Mouse (Mus musculus) lung, adult 2 months (tissue): ENCODE results near the gene Rpl23a. TPM values are rescaled to one million over a fixed set of nuclear protein-coding genes. Genes with fewer than 3 reads are reported as not detected.
A peak's percentile ranks its signal among the peaks of the same experiment; 100 is the strongest.
"Not testable (repeated sequence)": the region's sequence is repeated elsewhere in the genome, so short reads cannot be mapped to it uniquely, and the experiment has no call there.

Experiments used
- DNase-seq: peaks from one replicate; pipeline ENCODE4 v3.0.0; 2022
- H3K4me1 ChIP-seq: fragments of 200-500 bp; 2 replicates; pipeline ENCODE4 v1.6.1; 2011; ENCODE audit warnings: low read length; ENCODE audit not compliant: control insufficient read depth, insufficient read depth
- H3K4me3 ChIP-seq: fragments of 200-500 bp; replicated peaks from 2 replicates; pipeline ENCODE3; 2011; ENCODE audit warnings: low read depth, mild to moderate bottlenecking, control low read depth, low read length; ENCODE audit errors: extremely low read depth
- CTCF ChIP-seq: fragments of 200-500 bp; IDR thresholded peaks from 2 replicates; pipeline ENCODE4 v1.5.1; 2011; ENCODE audit warnings: mild to moderate bottlenecking, low read length, control low read depth; ENCODE audit not compliant: insufficient read depth
- POLR2A ChIP-seq: fragments of 200-500 bp; IDR thresholded peaks from 2 replicates; pipeline ENCODE4 v1.6.1; 2011; ENCODE audit warnings: low read depth, mild to moderate bottlenecking, control low read depth, low read length, borderline replicate concordance; ENCODE audit errors: extremely low read depth
- WGBS: fragments of 180-500 bp; shearing (Covaris S2); methylation state at CpG from one replicate; pipeline ENCODE4 v1.1.7; 2018; 5-methylcytosine and 5-hydroxymethylcytosine counted together
- polyA plus RNA-seq: library from polyadenylated mRNA; depleted of rRNA; stranded (reverse); fragments of >200 nt; gene quantifications from 2 replicates; pipeline ENCODE4 v1.2.3, GENCODE M21; 2012

Rpl23a gene
- polyA plus RNA-seq, 1 experiment = 212 TPM

DNA sequence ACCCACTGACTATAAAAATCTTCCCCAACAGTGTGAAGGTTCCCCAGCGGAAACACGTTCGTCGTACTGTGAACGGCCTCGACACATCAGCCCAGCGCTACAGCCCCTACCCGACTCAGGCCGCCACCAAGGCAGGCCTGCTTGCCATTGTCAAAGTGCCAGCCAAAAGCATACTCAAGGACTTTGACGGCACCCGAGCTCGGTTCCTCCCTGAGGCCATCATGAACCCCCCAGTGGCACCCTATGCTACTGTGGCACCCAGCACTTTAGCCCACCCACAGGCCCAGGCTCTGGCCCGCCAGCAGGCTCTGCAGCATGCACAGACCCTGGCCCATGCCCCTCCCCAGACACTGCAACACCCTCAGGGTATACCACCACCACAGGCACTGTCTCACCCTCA lies 29.6 kb downstream of the Rpl23a start:
- Histone ChIP-seq H3K4me1 (peaks cover 13% of the 10 kb centered on the region; the same call in 1 of the 2 replicates), H3K4me3 (no peak overlapping the region)
- 75% methylated on average over 13 of the region's 13 CpGs for WGBS
- TF ChIP-seq POLR2A (no peak), CTCF (no peak)
- no peak for DNase-seq

GRCm38 (mm10) chr11:78152299-78153231 lies 30.8 kb downstream of the Rpl23a start:
- TF ChIP-seq POLR2A = no peak
- TF ChIP-seq CTCF = no peak
- DNase-seq = no peak
- Histone ChIP-seq H3K4me3 (no peak overlapping the region), H3K4me1 (peaks cover 13% of the 10 kb centered on the region; the same call in 1 of the 2 replicates)
- WGBS = 28% methylated on average over 9 of the region's 9 CpGs

DNA sequence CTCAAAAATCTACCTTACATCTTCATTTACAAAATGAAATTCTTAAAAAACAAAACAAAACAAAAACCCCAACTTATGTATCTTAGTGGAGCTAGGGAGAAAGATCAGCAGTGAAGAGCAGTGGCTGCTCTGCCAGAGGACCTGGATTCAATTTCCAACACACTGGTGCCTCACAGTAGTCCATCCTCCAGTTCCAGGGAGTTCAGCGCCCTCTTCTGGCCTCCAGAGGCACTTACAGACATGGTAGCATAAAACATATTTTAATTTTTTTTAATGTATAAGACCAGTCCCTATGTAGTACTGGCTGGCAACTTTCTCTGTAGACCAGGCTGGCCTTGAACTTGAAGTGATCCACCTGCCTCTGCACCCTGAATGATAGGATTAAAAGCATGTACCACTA lies 32.2 kb downstream of the Rpl23a start:
- DNase-seq = no peak
- TF ChIP-seq CTCF (peak; percentile 55; the same call in 1 of the 2 replicates), POLR2A (no peak)
- WGBS = 50% methylated on average over 1 of the region's 1 CpGs
- Histone ChIP-seq H3K4me3 (no peak overlapping the region), H3K4me1 (peaks cover 13% of the 10 kb centered on the region; the same call in 1 of the 2 replicates)

DNA sequence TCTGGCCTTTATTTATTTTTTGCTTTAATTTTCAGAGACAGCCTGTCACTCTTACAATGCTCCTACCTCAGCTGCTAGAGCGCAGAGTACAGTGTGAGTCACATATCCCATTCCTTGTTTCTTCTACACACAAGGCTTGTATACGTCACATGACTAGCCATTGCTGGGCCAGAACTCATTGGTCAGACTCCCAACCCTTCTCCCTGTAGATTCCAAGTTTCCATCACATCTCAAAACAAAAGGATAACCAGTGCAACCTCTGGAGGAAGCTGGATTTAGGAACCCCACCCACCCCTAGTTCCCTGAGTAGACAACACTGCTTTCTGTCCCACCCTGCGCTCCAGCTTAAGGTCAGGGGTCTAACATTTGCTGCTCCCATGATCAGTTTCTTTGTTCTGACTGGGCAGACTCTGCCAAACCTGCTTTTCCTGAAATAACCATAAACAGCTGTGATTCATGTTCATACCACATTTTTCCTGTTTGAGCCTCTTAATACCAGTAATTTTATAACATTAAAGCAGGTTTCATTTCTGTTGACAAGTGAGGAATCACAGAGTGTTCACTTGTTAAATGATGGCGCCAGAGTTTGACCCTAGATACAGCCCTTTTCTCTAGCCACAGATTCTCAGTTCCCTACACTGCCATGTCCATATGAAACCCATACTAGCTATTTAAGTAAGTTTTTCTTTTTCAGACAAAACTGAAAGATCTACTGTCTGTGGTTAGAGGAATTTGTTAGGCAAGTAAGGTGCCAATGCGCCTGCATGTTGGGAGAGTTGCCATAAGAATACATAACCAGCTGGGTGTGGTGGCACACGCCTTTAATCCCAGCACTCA lies 36.5 kb downstream of the Rpl23a start:
- 70% methylated on average over 6 of the region's 6 CpGs for WGBS
- no peak for DNase-seq
- Histone ChIP-seq H3K4me1 (0 out of 2 replicates have a peak, but pooled peaks cover under 1% of the 10 kb centered on the region), H3K4me3 (no peak overlapping the region)
- no peak for TF ChIP-seq CTCF
- no peak for TF ChIP-seq POLR2A

DNA sequence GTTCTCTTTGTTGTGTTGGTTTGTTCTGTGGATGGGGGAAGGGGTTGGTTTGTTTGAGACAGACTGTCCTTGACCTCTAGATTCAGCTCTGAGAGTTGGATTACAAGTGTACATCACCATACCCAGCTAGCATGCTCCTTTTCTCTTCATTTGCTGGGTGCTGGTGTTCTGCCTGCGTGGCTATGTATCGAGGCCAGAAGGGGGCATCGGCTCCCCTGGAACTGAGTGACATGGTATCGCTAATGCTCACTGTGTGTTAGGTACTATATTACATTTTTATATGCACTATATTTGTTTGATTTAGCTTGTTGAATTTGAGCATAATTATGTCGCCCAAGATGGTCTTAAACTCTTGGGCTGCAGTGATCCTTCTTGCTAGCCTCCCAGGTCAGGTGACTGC lies 37.2 kb downstream of the Rpl23a start:
- TF ChIP-seq POLR2A = no peak
- TF ChIP-seq CTCF = 0 out of 2 replicates have a peak, but pooled peaks have one; percentile 17
- DNase-seq = no peak

GRCm38 (mm10) chr11:78143520-78143919 lies 39.9 kb downstream of the Rpl23a start:
- H3K4me1 ChIP-seq = no peaks in the 10 kb centered on the region

More for the DNA sequence above, 37.2 kb downstream of the Rpl23a start:
- Histone ChIP-seq H3K4me1 (no peaks in the 10 kb centered on the region), H3K4me3 (no peak overlapping the region)
- 88% methylated on average over 5 of the region's 5 CpGs for WGBS

DNA sequence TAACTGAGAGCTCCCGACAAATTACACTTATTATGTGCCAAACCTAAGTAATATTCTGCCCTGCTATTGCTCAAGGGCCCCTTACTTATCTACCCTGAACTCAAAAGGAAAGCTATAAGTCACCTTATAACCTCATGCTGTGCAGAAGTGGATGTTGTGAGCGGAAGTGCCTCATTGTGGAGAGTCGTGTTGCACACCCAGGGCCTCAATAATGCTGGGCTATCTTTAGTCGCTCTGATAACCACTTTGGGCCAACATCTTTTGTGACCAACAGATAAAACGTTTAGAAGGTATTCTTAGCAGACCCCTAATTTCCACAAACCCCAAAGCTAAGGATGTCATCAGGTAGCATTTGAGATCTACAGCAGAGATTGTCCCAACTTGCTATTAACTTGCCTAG lies 42.7 kb downstream of the Rpl23a start:
- 69% methylated on average over 5 of the region's 5 CpGs for WGBS
- TF ChIP-seq CTCF (no peak), POLR2A (no peak)
- no peak for DNase-seq
- peaks cover 2% of the 10 kb centered on the region; the same call in 1 of the 2 replicates for H3K4me1 ChIP-seq
- no peak overlapping the region for H3K4me3 ChIP-seq

More at GRCm38 (mm10) chr11:78143520-78143919, 39.9 kb downstream of the Rpl23a start:
- no peak for TF ChIP-seq CTCF
- no peak for TF ChIP-seq POLR2A
- DNase-seq = no peak
- no peak overlapping the region for H3K4me3 ChIP-seq
- 93% methylated on average over 2 of the region's 2 CpGs for WGBS

DNA sequence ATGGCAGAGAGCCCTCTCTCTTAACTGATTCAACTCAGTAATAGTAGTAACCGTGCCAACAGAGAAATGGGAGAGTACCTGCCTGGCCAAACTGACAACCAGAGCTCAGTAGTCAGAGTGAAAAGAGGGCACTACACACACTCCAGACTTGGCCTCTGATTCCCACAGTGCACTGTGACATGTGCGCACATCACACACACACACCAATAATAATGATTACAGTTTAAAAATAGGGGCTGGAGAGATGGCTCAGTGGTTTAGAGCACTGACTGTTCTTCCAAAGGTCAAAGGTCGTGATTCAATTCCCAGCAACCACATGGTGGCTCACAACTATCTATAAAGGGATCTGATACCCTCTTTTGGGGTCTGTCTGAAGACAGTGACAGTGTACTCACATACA lies 45.4 kb downstream of the Rpl23a start:
- no peak for TF ChIP-seq CTCF
- TF ChIP-seq POLR2A = no peak
- 87% methylated on average over 3 of the region's 3 CpGs for WGBS
- no peak for DNase-seq
- H3K4me3 ChIP-seq = no peak overlapping the region
- peaks cover 2% of the 10 kb centered on the region; the same call in 1 of the 2 replicates for H3K4me1 ChIP-seq

DNA sequence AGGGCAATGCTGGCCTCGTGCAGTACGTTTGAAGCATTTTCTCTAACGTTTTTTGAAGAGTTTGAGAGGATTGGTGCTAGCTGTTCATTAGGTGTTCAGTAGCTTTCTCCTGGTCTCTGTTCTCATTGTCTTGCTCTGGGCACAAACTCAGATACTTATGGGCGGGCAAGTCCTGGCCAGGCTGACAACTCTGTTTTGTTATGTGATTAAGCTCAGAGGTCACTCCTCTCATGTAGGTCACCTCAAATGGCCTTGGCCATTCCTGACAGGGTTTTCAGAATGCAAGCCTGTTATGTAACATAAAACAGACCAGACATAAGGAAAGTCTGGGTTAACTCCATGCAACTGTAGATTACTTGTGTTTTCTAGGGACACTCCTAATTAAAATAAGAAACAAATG lies 45.8 kb downstream of the Rpl23a start:
- Histone ChIP-seq H3K4me1 (peaks cover 2% of the 10 kb centered on the region; the same call in 1 of the 2 replicates), H3K4me3 (no peak overlapping the region)
- 66% methylated on average over 4 of the region's 4 CpGs for WGBS
- no peak for TF ChIP-seq CTCF
- TF ChIP-seq POLR2A = no peak
- DNase-seq = no peak

DNA sequence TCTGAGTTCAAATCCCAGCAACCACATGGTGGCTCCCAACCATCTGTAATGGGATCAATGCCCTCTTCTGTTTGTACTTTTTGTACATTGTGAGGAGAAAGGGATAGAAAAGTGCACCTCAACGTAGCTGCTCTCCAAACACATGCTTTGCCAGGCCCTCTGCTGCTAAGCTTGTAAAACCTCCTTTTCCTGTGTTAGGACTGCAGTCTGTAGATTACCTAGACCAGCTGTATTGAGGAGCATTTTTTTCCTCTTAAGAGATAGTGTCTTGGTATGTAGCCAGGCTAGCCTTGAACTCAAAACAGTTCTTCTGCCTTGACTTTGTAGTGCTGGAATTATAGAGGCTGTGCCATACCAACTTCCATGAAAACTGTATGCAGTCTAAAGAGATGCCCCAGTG lies 47.3 kb downstream of the Rpl23a start:
- 44% methylated on average over 1 of the region's 1 CpGs for WGBS
- no peak for DNase-seq
- Histone ChIP-seq H3K4me3 (no peak overlapping the region), H3K4me1 (peaks cover 2% of the 10 kb centered on the region; the same call in 1 of the 2 replicates)
- TF ChIP-seq POLR2A = no peak
- TF ChIP-seq CTCF = no peak

- DNase-seq, H3K4me1 ChIP-seq, H3K4me3 ChIP-seq: not testable (repeated sequence)
- 77% methylated on average over 7 of the region's 7 CpGs for WGBS
Measured at GRCm38 (mm10) chr11:78135314-78135713, 48.1 kb downstream of the Rpl23a start.
